Mouse (Mus musculus): ENCODE data around the gene Sipa1l3. TPM values are rescaled to one million over a fixed set of nuclear protein-coding genes. Genes with fewer than 3 reads are reported as not detected.

Sipa1l3 gene
- polyA plus RNA-seq, 1 experiment from 2014 or later: 4.5 TPM

DNA sequence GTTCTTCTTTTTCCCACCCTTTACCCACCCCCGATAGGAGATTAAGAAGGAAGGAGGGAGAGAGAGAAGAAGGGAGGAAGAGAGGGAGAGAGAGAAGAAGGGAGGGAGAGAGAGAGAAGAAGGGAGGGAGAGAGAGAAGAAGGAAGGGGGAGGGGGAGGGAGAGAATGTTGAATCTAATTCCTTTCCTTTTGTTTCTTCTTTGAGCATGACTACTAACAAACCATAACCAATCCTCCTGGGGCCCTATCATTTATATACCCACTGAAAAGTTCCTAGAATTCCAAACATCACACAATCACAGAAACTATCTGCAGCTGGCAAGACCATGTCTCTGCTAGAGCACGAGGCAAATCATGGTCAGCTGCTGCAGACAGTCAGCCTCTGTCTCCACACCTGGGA, 32.7 kb downstream of the Sipa1l3 start:
- no peak for ATAC-seq (replicated peaks; ENCODE audit: insufficient number of reproducible peaks, low FRiP score, low TSS enrichment, low read depth)
- WGBS: 52% methylated on average over 2 of the region's 2 CpGs
- no peak for DNase-seq (ENCODE audit: low spot score)
- H3K9ac ChIP-seq (replicated peaks; ENCODE audit: low read length): no peak overlapping the region
- no peaks in the 10 kb centered on the region for H3K9me3 ChIP-seq (replicated peaks; ENCODE audit: control insufficient read depth, low read length)
- H3K4me2 ChIP-seq (ENCODE audit: low read depth, low read length): no peak overlapping the region
- no peak overlapping the region for H3K27ac ChIP-seq (replicated peaks; ENCODE audit: low read depth, low read length)
- H3K27me3 ChIP-seq (ENCODE audit: control insufficient read depth, insufficient read depth, low read length): no peaks in the 10 kb centered on the region
- H3K4me1 ChIP-seq (ENCODE audit: control insufficient read depth, insufficient read depth, low read length): peaks cover 2% of the 10 kb centered on the region; the same call in 1 of the 2 replicates
- no peak overlapping the region for H3K4me3 ChIP-seq (ENCODE audit: low read depth, low read length)
- H3K36me3 ChIP-seq (replicated peaks; ENCODE audit: control insufficient read depth, insufficient read depth, low read depth, low read length): no peaks in the 10 kb centered on the region

- Histone ChIP-seq H3K27ac (replicated peaks; ENCODE audit: low read depth, low read length) (no peak overlapping the region), H3K9me3 (replicated peaks; ENCODE audit: control insufficient read depth, low read length) (no peaks in the 10 kb centered on the region), H3K4me1 (ENCODE audit: control insufficient read depth, insufficient read depth, low read length) (peaks cover 2% of the 10 kb centered on the region; the same call in 1 of the 2 replicates), H3K4me3 (ENCODE audit: low read depth, low read length) (no peak overlapping the region), H3K27me3 (ENCODE audit: control insufficient read depth, insufficient read depth, low read length) (no peaks in the 10 kb centered on the region), H3K9ac (replicated peaks; ENCODE audit: low read length) (no peak overlapping the region), H3K4me2 (ENCODE audit: low read depth, low read length) (no peak overlapping the region), H3K36me3 (replicated peaks; ENCODE audit: control insufficient read depth, insufficient read depth, low read depth, low read length) (no peaks in the 10 kb centered on the region)
- no peak for ATAC-seq (replicated peaks; ENCODE audit: insufficient number of reproducible peaks, low FRiP score, low TSS enrichment, low read depth)
- no peak for DNase-seq (ENCODE audit: low spot score)
- WGBS: 84% methylated on average over 4 of the region's 4 CpGs
Observed at GRCm38 (mm10) chr7:29483556-29483955, 34.9 kb downstream of the Sipa1l3 start.

GRCm38 (mm10) chr7:29481345-29482155, 36.9 kb downstream of the Sipa1l3 start:
- Histone ChIP-seq H3K4me1 (ENCODE audit: control insufficient read depth, insufficient read depth, low read length) (peaks cover 2% of the 10 kb centered on the region; the same call in 1 of the 2 replicates), H3K9ac (replicated peaks; ENCODE audit: low read length) (no peak overlapping the region; the same call in 1 of the 2 replicates), H3K27me3 (ENCODE audit: control insufficient read depth, insufficient read depth, low read length) (no peaks in the 10 kb centered on the region), H3K36me3 (replicated peaks; ENCODE audit: control insufficient read depth, insufficient read depth, low read depth, low read length) (no peaks in the 10 kb centered on the region), H3K27ac (replicated peaks; ENCODE audit: low read depth, low read length) (no peak overlapping the region; the same call in 1 of the 2 replicates), H3K4me3 (ENCODE audit: low read depth, low read length) (no peak overlapping the region), H3K9me3 (replicated peaks; ENCODE audit: control insufficient read depth, low read length) (no peaks in the 10 kb centered on the region), H3K4me2 (ENCODE audit: low read depth, low read length) (no peak overlapping the region)
- 45% methylated on average over 15 of the region's 15 CpGs for WGBS
- DNase-seq (ENCODE audit: low spot score): peak; percentile 55
- peak; percentile 73; the same call in 1 of the 2 replicates for ATAC-seq (replicated peaks; ENCODE audit: insufficient number of reproducible peaks, low FRiP score, low TSS enrichment, low read depth)

- H3K9me3 ChIP-seq (replicated peaks; ENCODE audit: control insufficient read depth, low read length): no peaks in the 10 kb centered on the region
- no peaks in the 10 kb centered on the region for H3K36me3 ChIP-seq (replicated peaks; ENCODE audit: control insufficient read depth, insufficient read depth, low read depth, low read length)
- H3K4me2 ChIP-seq (ENCODE audit: low read depth, low read length): no peak overlapping the region
- WGBS: 89% methylated on average over 16 of the region's 16 CpGs
- no peak overlapping the region for H3K4me3 ChIP-seq (ENCODE audit: low read depth, low read length)
- H3K9ac ChIP-seq (replicated peaks; ENCODE audit: low read length): no peak overlapping the region
- DNase-seq (ENCODE audit: low spot score) (no peak), ATAC-seq (replicated peaks; ENCODE audit: insufficient number of reproducible peaks, low FRiP score, low TSS enrichment, low read depth) (no peak)
- no peak overlapping the region; the same call in 1 of the 2 replicates for H3K27ac ChIP-seq (replicated peaks; ENCODE audit: low read depth, low read length)
- no peaks in the 10 kb centered on the region for H3K27me3 ChIP-seq (ENCODE audit: control insufficient read depth, insufficient read depth, low read length)
- H3K4me1 ChIP-seq (ENCODE audit: control insufficient read depth, insufficient read depth, low read length): peaks cover 2% of the 10 kb centered on the region; the same call in 1 of the 2 replicates
Observed at GRCm38 (mm10) chr7:29480590-29481344, 37.7 kb downstream of the Sipa1l3 start.

DNA sequence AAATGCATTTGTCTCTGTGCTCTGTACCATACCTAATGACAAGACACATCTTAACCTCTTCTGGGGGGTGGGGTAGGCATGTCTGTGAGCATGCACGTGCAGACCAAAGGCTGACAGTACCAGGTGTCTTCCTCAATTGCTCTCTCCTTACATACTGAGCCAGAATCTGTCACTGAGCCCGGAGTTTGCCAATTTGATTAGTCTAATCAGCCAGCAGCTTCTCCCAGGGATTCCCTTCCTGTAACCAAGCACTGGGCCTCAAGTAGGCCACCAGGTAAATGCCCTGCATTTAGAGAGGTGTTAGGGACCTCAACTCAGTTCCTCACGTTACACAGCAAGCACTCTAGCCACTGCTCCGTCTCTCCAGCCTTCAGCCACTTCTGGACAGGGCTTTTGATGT, 38.3 kb downstream of the Sipa1l3 start:
- H3K4me1 ChIP-seq (ENCODE audit: control insufficient read depth, insufficient read depth, low read length): peaks cover 2% of the 10 kb centered on the region; the same call in 1 of the 2 replicates
- no peaks in the 10 kb centered on the region for H3K9me3 ChIP-seq (replicated peaks; ENCODE audit: control insufficient read depth, low read length)
- no peak overlapping the region for H3K9ac ChIP-seq (replicated peaks; ENCODE audit: low read length)
- DNase-seq (ENCODE audit: low spot score) (no peak), ATAC-seq (replicated peaks; ENCODE audit: insufficient number of reproducible peaks, low FRiP score, low TSS enrichment, low read depth) (no peak)
- H3K27me3 ChIP-seq (ENCODE audit: control insufficient read depth, insufficient read depth, low read length): no peaks in the 10 kb centered on the region
- WGBS: 80% methylated on average over 4 of the region's 4 CpGs
- no peak overlapping the region for H3K27ac ChIP-seq (replicated peaks; ENCODE audit: low read depth, low read length)
- H3K4me3 ChIP-seq (ENCODE audit: low read depth, low read length): no peak overlapping the region
- H3K36me3 ChIP-seq (replicated peaks; ENCODE audit: control insufficient read depth, insufficient read depth, low read depth, low read length): no peaks in the 10 kb centered on the region
- no peak overlapping the region for H3K4me2 ChIP-seq (ENCODE audit: low read depth, low read length)

- H3K9me3 ChIP-seq (replicated peaks; ENCODE audit: control insufficient read depth, low read length): no peaks in the 10 kb centered on the region
- DNase-seq (ENCODE audit: low spot score) (no peak), ATAC-seq (replicated peaks; ENCODE audit: insufficient number of reproducible peaks, low FRiP score, low TSS enrichment, low read depth) (no peak)
- H3K36me3 ChIP-seq (replicated peaks; ENCODE audit: control insufficient read depth, insufficient read depth, low read depth, low read length): no peaks in the 10 kb centered on the region
- no peaks in the 10 kb centered on the region for H3K27me3 ChIP-seq (ENCODE audit: control insufficient read depth, insufficient read depth, low read length)
- H3K4me2 ChIP-seq (ENCODE audit: low read depth, low read length): no peak overlapping the region
- H3K4me1 ChIP-seq (ENCODE audit: control insufficient read depth, insufficient read depth, low read length): no peaks in the 10 kb centered on the region
- no peak overlapping the region for H3K4me3 ChIP-seq (ENCODE audit: low read depth, low read length)
- no peak overlapping the region for H3K27ac ChIP-seq (replicated peaks; ENCODE audit: low read depth, low read length)
- WGBS: 88% methylated on average over 7 of the region's 7 CpGs
- H3K9ac ChIP-seq (replicated peaks; ENCODE audit: low read length): no peak overlapping the region
Observed at GRCm38 (mm10) chr7:29475005-29475404, 43.4 kb downstream of the Sipa1l3 start.

- no peak for ATAC-seq (replicated peaks; ENCODE audit: insufficient number of reproducible peaks, low FRiP score, low TSS enrichment, low read depth)
- Histone ChIP-seq H3K27ac (replicated peaks; ENCODE audit: low read depth, low read length) (no peak overlapping the region), H3K4me3 (ENCODE audit: low read depth, low read length) (no peak overlapping the region), H3K9ac (replicated peaks; ENCODE audit: low read length) (no peak overlapping the region), H3K36me3 (replicated peaks; ENCODE audit: control insufficient read depth, insufficient read depth, low read depth, low read length) (no peaks in the 10 kb centered on the region), H3K9me3 (replicated peaks; ENCODE audit: control insufficient read depth, low read length) (no peaks in the 10 kb centered on the region), H3K27me3 (ENCODE audit: control insufficient read depth, insufficient read depth, low read length) (no peaks in the 10 kb centered on the region), H3K4me2 (ENCODE audit: low read depth, low read length) (no peak overlapping the region), H3K4me1 (ENCODE audit: control insufficient read depth, insufficient read depth, low read length) (no peaks in the 10 kb centered on the region)
- WGBS: 59% methylated on average over 7 of the region's 7 CpGs
- no peak for DNase-seq (ENCODE audit: low spot score)
Observed at GRCm38 (mm10) chr7:29471309-29471708, 47.1 kb downstream of the Sipa1l3 start.
